In genomic region chr9:63145249-63146125, GRCm38 (mm10) we compare ENCODE assay signal across 10 mouse cellular contexts. TPM values are rescaled to one million over a fixed set of nuclear protein-coding genes. Genes with fewer than 3 reads are reported as not detected.
DNase-seq lines count a peak whose midpoint lies in the region; ATAC-seq and TF ChIP-seq lines count a peak whose summit lies in the region.
"Had no signal": no experiment of that assay in that cellular context is flagged by ENCODE, and none has a peak within 500 bp of the region (broad histone marks: within the 10 kb centered on the region; RNA-seq: fewer than 3 reads in every experiment).

No protein-coding gene starts in this region.

- H3K4me2 ChIP-seq in heart, embryonic 13.5 days = peak overlapping the region; percentile 65

- peak overlapping the region; percentile 48 for H3K4me3 ChIP-seq in heart, embryonic 13.5 days
- H3K4me3 ChIP-seq in embryonic facial prominence, embryonic 10.5 days = peak overlapping the region; percentile 36
- H3K4me3 ChIP-seq in lung, adult 2 months (replicated peaks; ENCODE audit: extremely low read depth, low read depth, low read length) = no peak overlapping the region

- TF ChIP-seq POLR2A in lung, adult 2 months (IDR thresholded peaks at IDR 0.05; ENCODE audit: borderline replicate concordance, extremely low read depth, low read depth, low read length) = no peak

- WGBS in heart, embryonic 13.5 days = 2% methylated on average over 73 of the region's 73 CpGs
- WGBS in embryonic facial prominence, embryonic 10.5 days = under 1% methylated on average over 73 of the region's 73 CpGs
- 1% methylated on average over 73 of the region's 73 CpGs for WGBS in lung, adult 2 months

- TF ChIP-seq CTCF in lung, adult 2 months (IDR thresholded peaks at IDR 0.05; ENCODE audit: insufficient read depth, low read length) = no peak

- no peak for DNase-seq in heart, postnatal 4 days
- DNase-seq in embryonic facial prominence, embryonic 10.5 days (ENCODE audit: low spot score) = peak; percentile 61
- peak; percentile 17 for DNase-seq in induced T-regulatory cell, adult 2 months (ENCODE audit: low read depth)
- DNase-seq in neural tube, embryonic 10.5 days (ENCODE audit: extremely low spot score, low spot score) = peak; percentile 72
- DNase-seq in left cerebral cortex, postnatal 4 days = no peak
- no peak for DNase-seq in lung, adult 2 months
- DNase-seq in ovary, postnatal 14 days (ENCODE audit: low spot score) = no peak
- DNase-seq: cerebellum, adult 9-11 months had no signal

- ATAC-seq in heart, embryonic 13.5 days (ENCODE audit: extremely low read depth, insufficient number of reproducible peaks, low FRiP score, low TSS enrichment) = no peak

- peaks cover 100% of the 10 kb centered on the region for H3K27me3 ChIP-seq in heart, embryonic 13.5 days (replicated peaks)
- H3K27me3 ChIP-seq in embryonic facial prominence, embryonic 10.5 days (replicated peaks; ENCODE audit: low read depth, poor library complexity, severe bottlenecking) = peaks cover 100% of the 10 kb centered on the region
- H3K27me3 ChIP-seq: CH12.LX had no signal

- H3K9ac ChIP-seq in heart, embryonic 13.5 days = no peak overlapping the region

- H3K9me3 ChIP-seq in heart, embryonic 13.5 days = no peaks in the 10 kb centered on the region
- no peaks in the 10 kb centered on the region for H3K9me3 ChIP-seq in embryonic facial prominence, embryonic 10.5 days

- peaks cover 77% of the 10 kb centered on the region for H3K4me1 ChIP-seq in heart, embryonic 13.5 days
- peaks cover 79% of the 10 kb centered on the region for H3K4me1 ChIP-seq in embryonic facial prominence, embryonic 10.5 days
- peaks cover 4% of the 10 kb centered on the region; the same call in 1 of the 2 replicates for H3K4me1 ChIP-seq in lung, adult 2 months (ENCODE audit: control insufficient read depth, insufficient read depth, low read length)

- H3K36me3 ChIP-seq in heart, embryonic 13.5 days = no peaks in the 10 kb centered on the region
- H3K36me3 ChIP-seq in embryonic facial prominence, embryonic 10.5 days (replicated peaks) = no peaks in the 10 kb centered on the region

- intact Hi-C loops in left cerebral cortex, postnatal 4 days (cut with DNase I) = loop anchor here (5.0 kb wide), 1 partner anchor 252 kb away; the partner anchor contains the start of gene 2300009A05Rik

- no peak overlapping the region for H3K27ac ChIP-seq in heart, embryonic 13.5 days (replicated peaks)
- no peak overlapping the region for H3K27ac ChIP-seq in embryonic facial prominence, embryonic 10.5 days (replicated peaks)

RNA-seq across cellular contexts. Expression of gene Skor1, which starts 3.3 kb away (rescaled TPM):
- polyA plus RNA-seq in heart, embryonic 13.5 days (2015; fragmentation: Nextera tagmentation; extraction: Ambion mirVana) = not detected in 2 replicates
- under 1 TPM; 0.10 to 0.23 TPM for total RNA-seq in heart, postnatal 4 days (2021)
- polyA plus RNA-seq in embryonic facial prominence, embryonic 10.5 days (2016; fragmentation: Nextera tagmentation; extraction: Ambion mirVana) = 0.06 and 0.10 TPM in 2 replicates
- under 1 TPM; 0.10 to 0.56 TPM for total RNA-seq in left cerebral cortex, postnatal 4 days (2021)
- polyA plus RNA-seq in lung, adult 2 months (2012; rRNA removed) = 0.02 and 0.07 TPM in 2 replicates
- total RNA-seq: CH12.LX had no signal

Comparison
In these comparisons a context has a peak if more than half of its experiments do, and no peak if none do; other contexts are left out.
1. DNase-seq: peak in embryonic facial prominence, embryonic 10.5 days (single experiment), induced T-regulatory cell, adult 2 months (single experiment) and neural tube, embryonic 10.5 days (single experiment); none in heart, postnatal 4 days (single experiment), left cerebral cortex, postnatal 4 days (single experiment), lung, adult 2 months (single experiment) and ovary, postnatal 14 days (single experiment).